9 mouse cellular contexts compared by ENCODE assay signal in the genomic region with DNA sequence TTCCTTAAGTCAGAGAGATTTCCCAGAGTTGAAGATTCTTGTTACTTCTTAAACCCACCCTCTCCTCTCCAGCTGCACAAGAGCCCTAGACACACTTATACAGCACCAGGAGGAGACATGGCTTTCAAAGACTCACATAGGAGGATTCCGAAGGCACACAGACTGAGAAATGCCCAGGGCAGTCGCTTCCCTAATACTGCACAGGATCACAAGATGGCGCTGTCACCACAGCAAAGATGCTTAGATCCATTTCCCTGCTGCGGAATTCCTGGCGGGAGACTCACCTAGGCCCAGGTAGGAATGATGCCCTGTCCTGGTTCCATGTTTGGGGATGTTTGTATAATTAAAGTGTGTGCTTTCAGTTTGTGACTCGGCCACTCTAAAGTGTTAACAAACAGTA. TPM values are rescaled to one million over a fixed set of nuclear protein-coding genes. Genes with fewer than 3 reads are reported as not detected.
A peak's percentile ranks its signal among the peaks of the same experiment; 100 is the strongest.
DNase-seq lines count a peak whose midpoint lies in the region; ATAC-seq and TF ChIP-seq lines count a peak whose summit lies in the region.
"Had no signal": no experiment of that assay in that cellular context is flagged by ENCODE, and none has a peak within 500 bp of the region (broad histone marks: within the 10 kb centered on the region; RNA-seq: fewer than 3 reads in every experiment).

No protein-coding gene starts in this region.

- no peaks in the 10 kb centered on the region for H3K4me1 ChIP-seq in stomach, postnatal 0 days (replicated peaks; ENCODE audit: control insufficient read depth, insufficient read depth)
- H3K4me1 ChIP-seq: embryonic facial prominence, embryonic 13.5 days had no signal

- no peak overlapping the region for H3K9ac ChIP-seq in stomach, postnatal 0 days (ENCODE audit: low read length)
- H3K9ac ChIP-seq: embryonic facial prominence, embryonic 13.5 days had no signal

- no peak for ATAC-seq in stomach, postnatal 0 days (ENCODE audit: low FRiP score, low TSS enrichment)

- no peak overlapping the region for H3K27ac ChIP-seq in stomach, postnatal 0 days (replicated peaks)
- H3K27ac ChIP-seq: embryonic facial prominence, embryonic 13.5 days had no signal

- 10% methylated on average over 6 of the region's 6 CpGs for WGBS in stomach, postnatal 0 days

- H3K4me3 ChIP-seq in stomach, postnatal 0 days (ENCODE audit: low read depth, low read length): no peak overlapping the region
- H3K4me3 ChIP-seq: embryonic facial prominence, embryonic 13.5 days had no signal

- no peak for TF ChIP-seq EP300 in stomach, postnatal 0 days (optimal IDR thresholded peaks at IDR 0.05)

- no peaks in the 10 kb centered on the region for H3K36me3 ChIP-seq in stomach, postnatal 0 days (ENCODE audit: control insufficient read depth, insufficient read depth, low read length)
- H3K36me3 ChIP-seq: embryonic facial prominence, embryonic 13.5 days had no signal

- peak; percentile 89 for TF ChIP-seq CTCF in stomach, postnatal 0 days (IDR thresholded peaks at IDR 0.05; ENCODE audit: low read depth)

- no peaks in the 10 kb centered on the region for H3K9me3 ChIP-seq in stomach, postnatal 0 days (ENCODE audit: control insufficient read depth, low read length)
- H3K9me3 ChIP-seq: embryonic facial prominence, embryonic 13.5 days had no signal

- no peaks in the 10 kb centered on the region for H3K27me3 ChIP-seq in stomach, postnatal 0 days (ENCODE audit: control insufficient read depth, insufficient read depth, low read length)

- DNase-seq in 3T3-L1 (ENCODE audit: low read depth, low spot score) (peak; percentile 47), MN1 (ENCODE audit: low spot score) (peak; percentile 16)
- peak; percentile 80 to 85 for DNase-seq in cerebellum, postnatal 14 days
- DNase-seq in heart, postnatal 4 days: peak; percentile 67
- peak; percentile 66 to 72 for DNase-seq in layer of hippocampus, postnatal 10 days (ENCODE audit: low spot score in 2 of 2)
- peak; percentile 54 for DNase-seq in mesoderm, embryonic 11.5 days (ENCODE audit: low read depth, low spot score)
- peak; percentile 71 for DNase-seq in stomach, postnatal 0 days (ENCODE audit: low spot score)
- DNase-seq in urinary bladder, postnatal 4 days (ENCODE audit: low spot score in 2 of 2): no peak

- H3K4me2 ChIP-seq in stomach, postnatal 0 days (replicated peaks; ENCODE audit: low read depth): no peak overlapping the region
- H3K4me2 ChIP-seq: embryonic facial prominence, embryonic 13.5 days had no signal

RNA-seq across cellular contexts. Expression of gene Themis3, which starts 16.4 kb away (rescaled TPM):
- total RNA-seq in heart, postnatal 4 days (2021): under 1 TPM; 0.16 to 0.24 TPM
- total RNA-seq in layer of hippocampus, postnatal 10 days (2021): not detected
- polyA plus RNA-seq in stomach, postnatal 0 days (2015; fragmentation: Nextera tagmentation; extraction: Ambion mirVana): 0.12 and 0.17 TPM in 2 replicates

RNA-seq across cellular contexts. Expression of gene Rab12, which starts 58.5 kb away (rescaled TPM):
- total RNA-seq in heart, postnatal 4 days (2021): 100 to 1,000 TPM; 113 to 114 TPM
- total RNA-seq in layer of hippocampus, postnatal 10 days (2021): 100 to 1,000 TPM; 124 to 134 TPM
- polyA plus RNA-seq in stomach, postnatal 0 days (2015; fragmentation: Nextera tagmentation; extraction: Ambion mirVana): 24.5 and 25.4 TPM in 2 replicates

Comparison
In these comparisons a context has a peak if more than half of its experiments do, and no peak if none do; other contexts are left out.
1. DNase-seq: peak in 3T3-L1 (single experiment), MN1 (single experiment), cerebellum, postnatal 14 days (2 of 2), heart, postnatal 4 days (single experiment), layer of hippocampus, postnatal 10 days (2 of 2), mesoderm, embryonic 11.5 days (single experiment) and stomach, postnatal 0 days (single experiment); none in urinary bladder, postnatal 4 days (0 of 2).